Mouse (Mus musculus): ENCODE data around the gene Zrsr1.

Zrsr1 gene
- long read RNA-seq, experiment 1, full-length matches to known transcripts: 1 of 1 reads
- long read RNA-seq, experiment 1, partial matches to known transcripts: 0 of 1 reads
- long read RNA-seq, experiment 1, other reads (novel, unspliced or antisense): 0 of 1 reads
- long read RNA-seq, experiment 2, partial matches to known transcripts: 0 of 2 reads
- long read RNA-seq, experiment 2, other reads (novel, unspliced or antisense): 0 of 2 reads

DNA sequence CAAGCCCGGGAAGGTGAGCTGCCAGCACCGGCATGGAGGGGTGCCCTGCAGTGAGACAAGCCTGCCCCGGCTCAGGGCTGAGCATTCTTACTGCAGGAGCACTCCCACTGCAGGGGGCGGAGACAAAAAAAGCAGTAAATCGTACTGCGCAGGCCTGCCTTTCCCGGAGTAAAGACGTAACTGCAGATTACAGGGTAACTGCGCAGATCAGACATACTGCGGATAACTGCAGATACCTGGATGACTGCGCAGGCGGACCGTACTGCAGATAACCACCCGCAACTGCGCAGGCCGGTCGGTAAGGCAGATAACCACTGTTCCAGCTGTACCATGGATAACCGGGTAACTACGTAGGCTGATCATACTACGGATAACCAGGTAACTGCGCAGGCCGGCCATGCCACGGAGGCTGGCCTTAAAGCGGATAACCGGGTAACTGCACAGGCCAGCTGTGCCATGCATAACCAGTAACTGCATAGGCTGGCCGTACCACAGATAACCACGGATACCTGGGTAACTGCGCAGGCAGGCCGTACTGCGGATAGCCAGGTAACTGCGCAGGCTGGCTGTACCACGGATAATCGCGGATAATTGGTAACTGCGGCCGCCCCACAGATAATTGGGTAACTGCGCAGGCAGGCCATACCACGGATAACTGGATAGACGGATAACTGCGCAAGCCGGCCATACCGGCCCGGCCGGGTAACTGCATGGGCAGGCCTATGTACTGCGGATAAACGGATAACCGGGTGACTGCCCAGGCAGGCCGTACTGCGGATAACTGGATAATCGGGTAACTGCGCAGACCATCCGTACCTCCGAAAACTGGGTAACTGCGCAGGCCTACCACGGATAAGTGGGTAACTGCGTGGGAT lies at the start of gene Zrsr1:
Gene Zrsr1, plus strand, starts transcription at position 171 of the 875 bp plus-strand sequence.
- intact Hi-C loops (cut with DNase I): no loop called here

- intact Hi-C loops (cut with DNase I): no loop called here
Observed at GRCm38 (mm10) chr11:22922546-22922945, 49.3 kb upstream of the Zrsr1 start.

DNA sequence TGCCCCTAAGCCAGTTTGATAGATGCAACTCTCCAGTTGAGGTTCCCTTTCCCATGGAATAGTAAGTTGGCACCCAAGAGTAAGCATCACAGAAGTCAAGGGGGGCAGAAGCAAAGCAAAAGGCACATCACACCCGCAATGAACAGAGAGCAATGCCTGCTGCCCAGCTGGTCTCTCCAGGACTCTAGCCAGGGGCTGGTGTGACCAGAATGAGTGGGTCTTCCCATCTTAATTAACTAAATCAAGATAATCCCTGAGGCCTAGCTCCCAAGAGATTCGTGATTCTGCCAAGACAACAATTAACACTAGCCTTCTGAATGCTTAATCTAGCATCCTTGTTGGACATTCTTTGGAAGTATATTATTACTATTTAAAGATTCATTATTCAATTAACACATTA lies 48.2 kb upstream of the Zrsr1 start:
- intact Hi-C loops (cut with DNase I): no loop called here

- intact Hi-C loops (cut with DNase I): no loop called here
Observed at GRCm38 (mm10) chr11:22928586-22929169, 43.1 kb upstream of the Zrsr1 start.

- intact Hi-C loops (cut with DNase I): no loop called here
Observed at GRCm38 (mm10) chr11:22930129-22930528, 41.7 kb upstream of the Zrsr1 start.

DNA sequence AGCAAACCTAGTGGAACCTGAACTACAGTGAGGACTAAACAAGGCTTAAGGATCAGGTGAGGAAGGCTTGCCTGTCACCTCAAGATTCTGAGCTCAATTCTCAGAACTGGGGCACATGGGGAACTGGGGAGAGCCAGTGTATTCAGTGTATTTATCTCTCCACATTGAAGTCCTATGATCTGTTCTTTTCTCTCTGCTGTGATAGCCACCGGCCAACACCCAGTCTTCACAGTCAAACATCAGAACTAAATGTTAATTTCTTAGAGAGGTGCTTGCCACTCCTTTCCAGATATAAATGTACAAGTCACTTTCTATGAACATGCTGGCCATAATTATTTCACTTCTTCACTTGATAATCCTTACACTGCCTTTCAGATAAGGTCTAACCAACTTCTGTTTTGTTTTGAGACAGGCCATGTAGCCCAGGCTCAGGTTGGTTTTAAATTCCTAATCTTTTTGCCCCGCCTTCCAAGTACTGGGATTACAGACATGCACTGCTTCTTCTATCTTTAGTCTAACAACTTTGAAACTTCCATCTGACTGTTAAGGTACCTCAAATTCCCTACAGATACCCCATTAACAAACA lies 40.4 kb upstream of the Zrsr1 start:
- intact Hi-C loops (cut with DNase I): no loop called here

DNA sequence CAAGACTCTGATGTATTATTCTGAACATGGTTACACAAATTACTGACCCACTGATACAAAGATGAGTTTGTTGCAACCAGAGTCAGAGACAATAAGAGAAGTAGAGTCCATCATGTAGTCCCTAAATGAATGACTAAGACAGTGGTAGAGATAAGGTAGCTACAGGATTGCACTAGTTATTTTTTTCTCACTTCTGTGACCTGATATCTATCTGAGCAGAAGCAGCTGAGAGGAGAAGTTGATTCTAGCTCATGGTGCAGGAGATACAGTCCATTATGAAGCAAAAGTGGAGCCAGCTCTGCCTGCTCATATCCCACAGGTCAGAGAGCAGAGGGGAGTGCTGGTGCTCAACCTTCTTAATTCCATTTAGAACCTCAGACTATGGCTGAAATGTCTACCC lies 39.6 kb upstream of the Zrsr1 start:
- intact Hi-C loops (cut with DNase I): no loop called here

DNA sequence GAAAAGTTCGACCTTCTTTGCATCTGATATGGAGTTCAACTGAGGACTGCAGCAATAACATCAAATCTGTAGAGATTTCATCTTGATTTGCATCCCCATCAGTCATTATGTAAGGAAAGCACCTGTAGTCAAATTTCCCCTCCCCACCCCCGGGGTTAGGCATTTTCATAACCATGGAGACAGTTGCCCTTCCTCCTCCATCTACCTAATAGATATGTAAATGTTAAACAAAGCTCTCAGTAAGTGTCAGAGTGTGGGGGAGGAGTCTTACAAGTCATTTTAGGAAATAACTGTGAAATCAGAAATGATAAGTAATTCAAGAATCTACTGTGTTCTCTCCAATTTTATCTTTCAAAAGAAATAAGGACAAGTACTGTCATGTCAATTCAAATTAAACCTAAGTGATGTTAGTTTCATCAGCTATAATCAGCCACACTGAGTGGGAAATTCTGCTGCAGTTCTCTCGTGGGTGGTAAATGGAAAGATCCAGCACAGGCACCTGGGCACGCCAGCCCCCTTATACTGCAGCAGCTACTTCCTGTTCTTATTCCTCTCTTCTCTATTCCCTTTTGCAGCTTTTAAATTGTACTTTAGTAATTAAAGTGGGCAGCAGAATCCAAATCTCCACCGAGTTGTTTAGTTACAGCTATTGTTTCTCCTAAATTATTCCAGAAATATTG lies 35.2 kb upstream of the Zrsr1 start:
- intact Hi-C loops (cut with DNase I): no loop called here

DNA sequence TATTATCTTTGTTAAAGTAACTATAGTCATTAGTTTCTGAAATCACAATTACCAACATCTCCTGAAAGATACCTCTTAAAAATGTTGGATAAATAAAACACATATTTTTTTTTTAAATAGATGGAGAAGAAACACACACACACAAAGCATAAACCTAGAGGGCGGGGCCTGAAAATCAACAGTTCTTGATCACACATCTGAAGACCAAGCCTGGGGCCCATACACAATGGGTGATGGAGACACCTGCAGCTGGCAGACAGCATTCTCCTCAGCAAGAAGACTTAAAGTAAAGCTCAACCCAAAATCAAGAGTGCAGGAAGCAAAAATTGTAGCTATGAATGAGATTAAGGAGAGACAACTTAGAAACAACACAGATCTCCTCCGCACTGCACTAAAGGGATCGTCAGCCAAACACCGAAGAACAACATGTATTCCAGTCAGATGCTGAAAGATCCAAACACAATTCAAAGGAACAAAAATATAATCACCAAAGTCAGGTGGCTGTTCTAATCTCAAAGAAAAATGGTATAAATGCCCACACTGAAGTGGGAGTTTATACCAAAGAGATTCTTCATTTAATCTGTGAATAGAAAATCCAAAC lies 34.0 kb upstream of the Zrsr1 start:
- intact Hi-C loops (cut with DNase I): no loop called here

GRCm38 (mm10) chr11:22938983-22939382 lies 32.8 kb upstream of the Zrsr1 start:
- intact Hi-C loops (cut with DNase I): no loop called here

DNA sequence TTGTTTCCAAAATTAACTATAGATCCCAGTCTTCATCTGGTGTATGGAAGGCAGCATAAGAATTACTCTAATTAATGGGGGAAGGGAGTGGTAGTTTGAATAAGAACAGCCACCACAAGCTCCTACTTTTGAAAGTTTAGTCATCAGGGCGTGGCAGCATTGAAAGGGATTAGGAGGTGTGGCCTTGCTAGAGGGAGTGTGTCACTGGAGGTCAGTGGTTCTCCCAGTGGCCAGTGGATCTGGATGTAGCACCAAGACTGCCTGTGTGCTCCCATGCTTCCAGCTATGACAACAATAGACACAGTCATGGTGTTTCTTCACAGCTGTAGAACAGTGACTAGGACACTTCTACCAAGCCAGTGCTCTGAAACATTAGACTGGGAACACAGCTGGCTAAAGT lies 22.7 kb upstream of the Zrsr1 start:
- intact Hi-C loops (cut with DNase I): no loop called here

DNA sequence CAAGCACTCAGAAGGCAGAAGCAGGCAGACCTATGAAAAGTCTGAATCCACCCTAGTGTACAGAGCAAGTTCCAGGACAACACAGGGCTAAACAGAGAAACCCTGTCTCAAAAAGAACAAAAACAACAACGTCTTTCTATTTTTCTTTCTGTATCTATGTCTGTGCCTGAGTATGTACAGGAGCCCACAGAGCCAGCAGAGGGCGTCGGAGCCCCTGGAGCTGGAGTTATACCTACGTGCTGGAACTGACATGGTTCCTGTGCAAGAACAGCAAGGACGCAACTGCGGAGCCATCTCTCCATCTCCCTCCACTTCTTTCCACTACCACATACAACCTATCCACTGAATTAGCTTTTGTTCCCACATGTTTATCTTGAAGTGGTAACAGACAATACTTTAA lies 21.7 kb upstream of the Zrsr1 start:
- intact Hi-C loops (cut with DNase I): loop anchor here (10.0 kb wide), 1 partner anchor 725 kb away; no protein-coding TSS in a partner anchor

DNA sequence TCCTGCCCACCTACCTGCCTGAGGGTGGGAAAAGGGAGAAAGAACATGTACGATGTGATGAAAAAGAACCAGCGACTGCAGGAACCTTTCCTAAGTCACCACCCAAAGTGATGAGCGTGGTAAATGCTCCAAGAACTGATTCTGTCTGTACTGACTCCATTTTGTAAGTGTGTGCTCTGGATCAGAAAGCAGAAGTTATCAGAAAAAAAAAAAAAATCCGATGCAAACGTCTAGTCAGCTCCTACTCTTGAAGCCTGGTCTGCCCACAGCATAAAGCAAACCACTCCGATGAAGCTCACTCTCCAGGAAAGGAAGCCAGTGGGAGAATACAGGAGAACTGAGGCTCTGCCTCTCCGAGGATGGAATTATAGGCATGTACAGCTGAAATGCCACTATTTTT lies 19.1 kb upstream of the Zrsr1 start:
- intact Hi-C loops (cut with DNase I): loop anchor here (10.0 kb wide), 1 partner anchor 728 kb away; no protein-coding TSS in a partner anchor

GRCm38 (mm10) chr11:22956346-22956745 lies 15.5 kb upstream of the Zrsr1 start:
- intact Hi-C loops (cut with DNase I): loop anchor here (2.0 to 10.0 kb wide), 3 partner anchors 94 to 732 kb away; partner anchors contain the start of gene B3gnt2

- intact Hi-C loops (cut with DNase I): loop anchor here (2.0 to 10.0 kb wide), 3 partner anchors 95 to 732 kb away; partner anchors contain the start of gene B3gnt2
Observed at GRCm38 (mm10) chr11:22956830-22957229, 15.0 kb upstream of the Zrsr1 start.

DNA sequence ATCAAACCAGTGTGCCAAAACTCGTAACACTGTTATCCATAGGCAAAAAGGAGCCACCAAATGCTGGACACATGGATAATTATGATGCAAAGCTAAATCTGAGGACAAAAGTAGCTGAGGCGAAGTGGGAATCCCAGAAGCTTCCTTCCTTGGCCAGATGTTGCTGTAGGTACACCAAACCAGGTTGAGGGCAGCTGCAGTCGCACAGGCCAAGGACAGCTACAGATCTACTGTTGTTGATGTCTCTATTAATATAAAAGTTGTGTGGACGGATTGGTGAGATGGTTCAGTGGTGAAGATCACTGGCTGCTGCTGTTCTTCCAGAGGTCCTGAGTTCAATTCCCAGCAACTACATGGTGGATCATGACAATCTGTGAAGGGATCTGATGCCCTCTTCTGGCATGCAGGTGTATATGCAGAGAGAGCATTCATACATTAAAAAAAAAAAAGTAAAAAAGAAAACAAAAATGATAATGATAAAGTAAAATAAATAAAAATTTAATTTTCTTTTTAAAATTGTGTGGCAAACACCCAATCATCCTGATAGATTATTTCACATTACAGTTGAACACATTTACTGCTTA lies 13.9 kb upstream of the Zrsr1 start:
- intact Hi-C loops (cut with DNase I): loop anchor here (2.0 to 10.0 kb wide), 4 partner anchors 96 to 733 kb away; partner anchors contain the start of gene B3gnt2

DNA sequence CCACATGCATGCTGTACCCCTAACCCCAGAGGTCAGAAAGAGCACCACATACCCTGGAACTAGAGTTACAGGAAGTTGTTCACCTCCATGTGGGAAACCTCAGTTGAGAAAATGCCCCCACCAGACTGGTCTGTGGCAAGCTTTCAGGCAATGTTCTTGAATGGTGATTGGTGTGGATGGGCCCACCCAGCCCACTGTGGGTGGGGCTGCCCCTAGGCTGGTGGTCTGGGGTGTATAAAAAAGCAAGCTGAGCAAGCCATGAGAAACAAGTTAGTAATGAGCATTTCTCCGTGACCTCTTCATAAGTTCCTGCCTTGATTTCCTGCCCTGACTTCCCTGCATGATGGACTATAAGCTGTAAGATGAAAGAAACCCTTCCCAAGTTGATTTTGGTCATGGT lies 9.7 kb upstream of the Zrsr1 start:
- intact Hi-C loops (cut with DNase I): no loop called here

DNA sequence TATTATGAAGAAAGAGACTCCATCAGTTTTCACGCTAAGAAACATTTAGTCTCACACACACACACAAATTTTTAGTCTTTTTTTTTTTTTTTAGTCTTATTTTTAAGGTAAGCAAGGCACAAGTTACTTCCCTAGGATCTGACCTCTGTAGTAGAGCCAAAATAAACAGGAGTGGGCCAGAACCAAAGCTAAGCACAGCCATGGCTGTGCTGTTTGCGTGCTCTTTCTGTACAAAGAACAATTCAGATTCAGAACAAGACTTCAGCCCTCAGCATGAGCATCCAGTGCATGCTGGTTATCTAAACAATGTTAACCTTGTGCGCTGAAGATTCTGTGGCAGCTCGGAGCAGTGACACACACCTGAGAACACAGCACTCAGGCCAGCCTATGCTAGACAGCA lies 7.4 kb upstream of the Zrsr1 start:
- intact Hi-C loops (cut with DNase I): no loop called here

DNA sequence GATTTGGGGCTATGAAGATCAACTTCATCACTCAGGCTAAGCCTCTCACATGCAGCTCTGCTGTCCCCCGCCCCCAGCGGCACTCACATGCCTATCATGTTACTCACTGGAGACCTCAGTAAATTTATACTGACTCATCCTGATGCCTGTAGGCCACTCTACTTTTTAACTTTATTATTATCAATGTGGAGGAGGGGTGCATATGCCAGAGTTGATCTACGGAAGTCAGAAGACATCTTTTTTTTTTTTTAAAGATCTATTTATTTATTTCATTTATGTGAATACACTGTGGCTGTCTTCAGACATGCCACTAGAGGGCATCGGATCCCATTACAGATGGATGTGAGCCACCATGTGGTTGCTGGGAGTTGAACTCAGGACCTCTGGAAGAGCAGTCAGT lies 6.3 kb upstream of the Zrsr1 start:
- intact Hi-C loops (cut with DNase I): no loop called here

GRCm38 (mm10) chr11:22969486-22969885 lies 2.3 kb upstream of the Zrsr1 start:
- intact Hi-C loops (cut with DNase I): no loop called here

All from adrenal gland (tissue).